Mouse (Mus musculus): ENCODE data around the gene Runx2.

- TF ChIP-seq POLR2A (IDR thresholded peaks at IDR 0.05; ENCODE audit: low read depth, low read length) (no peak), CTCF (IDR thresholded peaks at IDR 0.05; ENCODE audit: extremely low read depth, insufficient read length, insufficient replicate concordance, low read depth, low read length) (no peak)
Observed at GRCm38 (mm10) chr17:44701531-44701930, 113.1 kb downstream of the Runx2 start.
